Mouse (Mus musculus) kidney, postnatal 0 days (tissue): ENCODE measurements around the gene Gpx7. TPM values are rescaled to one million over a fixed set of nuclear protein-coding genes. Genes with fewer than 3 reads are reported as not detected.

Experiments used
- ATAC-seq: fragments of 200-750 bp; cut with Nextera tagmentation; replicated peaks from 2 replicates; pipeline ENCODE4 v1.8.0; 2017; ENCODE audit warnings: low read depth, moderate number of reproducible peaks, moderate TSS enrichment, moderate library complexity; ENCODE audit not compliant: low FRiP score
- DNase-seq: peaks from one replicate; pipeline ENCODE4 v3.0.0-alpha.2; 2016; ENCODE audit warnings: low spot score
- H3K27ac ChIP-seq: fragments of 300-500 bp; sonication (generic); 2 replicates; pipeline ENCODE4 v1.5.1; 2014; ENCODE audit warnings: mild to moderate bottlenecking
- H3K27me3 ChIP-seq: fragments of 300-500 bp; sonication (generic); 2 replicates; pipeline ENCODE4 v1.6.1; 2014; ENCODE audit warnings: low read length, mixed read lengths; ENCODE audit not compliant: insufficient read depth
- H3K36me3 ChIP-seq: fragments of 300-500 bp; sonication (generic); 2 replicates; pipeline ENCODE4 v1.6.1; 2014; ENCODE audit warnings: low read length, mixed read lengths; ENCODE audit not compliant: insufficient read depth
- H3K4me1 ChIP-seq: fragments of 300-500 bp; sonication (generic); replicated peaks from 2 replicates; pipeline ENCODE4 v1.6.1; 2014; ENCODE audit warnings: antibody characterized with exemption, low read length, mixed read lengths; ENCODE audit not compliant: insufficient read depth
- H3K4me2 ChIP-seq: fragments of 300-500 bp; sonication (generic); 2 replicates; pipeline ENCODE4 v1.6.1; 2014; ENCODE audit warnings: mild to moderate bottlenecking, low read length, moderate library complexity, mixed read lengths
- H3K4me3 ChIP-seq: fragments of 300-500 bp; sonication (generic); replicated peaks from 2 replicates; pipeline ENCODE4 v1.5.1; 2014; ENCODE audit warnings: low read depth, low read length
- H3K9ac ChIP-seq: fragments of 300-500 bp; sonication (generic); 2 replicates; pipeline ENCODE4 v1.6.1; 2014; ENCODE audit warnings: low read depth, low read length
- H3K9me3 ChIP-seq: fragments of 300-500 bp; sonication (generic); replicated peaks from 2 replicates; pipeline ENCODE4 v1.6.1; 2016; ENCODE audit warnings: low read length, inconsistent platforms, mixed read lengths
- CTCF ChIP-seq: IDR thresholded peaks from 2 replicates; pipeline ENCODE4 v1.5.1; 2016; ENCODE audit warnings: antibody characterized with exemption, low read depth, mild to moderate bottlenecking, moderate library complexity
- WGBS: fragments of 180-500 bp; shearing (Covaris S2); extraction: QIAGEN DNeasy Blood & Tissue Kit; methylation state at CpG from one replicate; pipeline ENCODE4 v1.1.7; 2014; 5-methylcytosine and 5-hydroxymethylcytosine counted together
- polyA plus RNA-seq: library from polyadenylated mRNA; unstranded; fragments of >200 nt; fragmentation: Nextera tagmentation; extraction: Ambion mirVana; gene quantifications from 2 replicates; pipeline ENCODE4 v1.2.1, GENCODE M21; 2015

The Gpx7 gene
- polyA plus RNA-seq, 1 experiment from 2014 or later: 60.4 TPM

GRCm38 (mm10) chr4:108370409-108370808, 36.4 kb downstream of the Gpx7 start:
- Histone ChIP-seq H3K4me3 (no peak overlapping the region), H3K36me3 (no peaks in the 10 kb centered on the region), H3K27me3 (no peaks in the 10 kb centered on the region), H3K9me3 (no peaks in the 10 kb centered on the region), H3K4me1 (no peaks in the 10 kb centered on the region), H3K4me2 (no peak overlapping the region), H3K9ac (no peak overlapping the region), H3K27ac (no peak overlapping the region)
- no peak for ATAC-seq
- no peak for DNase-seq
- no peak for TF ChIP-seq CTCF
- 70% methylated on average over 4 of the region's 4 CpGs for WGBS

- ATAC-seq: 0 out of 2 replicates have a peak, but pooled peaks have one; percentile 57
- peak; percentile 20 for DNase-seq
These were observed 37.5 kb downstream of the Gpx7 start for GRCm38 (mm10) chr4:108369254-108369653.

GRCm38 (mm10) chr4:108364111-108364476, 42.7 kb downstream of the Gpx7 start:
- no peaks in the 10 kb centered on the region for H3K27me3 ChIP-seq
- ATAC-seq (no peak), DNase-seq (no peak)
- H3K9ac ChIP-seq: no peak overlapping the region
- H3K27ac ChIP-seq: peak overlapping the region; percentile 78; the same call in 1 of the 2 replicates
- H3K4me3 ChIP-seq: no peak overlapping the region
- no peaks in the 10 kb centered on the region for H3K9me3 ChIP-seq
- peaks cover 11% of the 10 kb centered on the region; the same call in 1 of the 2 replicates for H3K4me1 ChIP-seq
- 17% methylated on average over 5 of the region's 5 CpGs for WGBS
- no peaks in the 10 kb centered on the region for H3K36me3 ChIP-seq
- no peak overlapping the region for H3K4me2 ChIP-seq
- TF ChIP-seq CTCF: no peak

More at GRCm38 (mm10) chr4:108369254-108369653, 37.5 kb downstream of the Gpx7 start:
- Histone ChIP-seq H3K9ac (no peak overlapping the region), H3K27me3 (no peaks in the 10 kb centered on the region), H3K27ac (no peak overlapping the region), H3K4me3 (no peak overlapping the region), H3K9me3 (no peaks in the 10 kb centered on the region), H3K4me1 (no peaks in the 10 kb centered on the region), H3K36me3 (no peaks in the 10 kb centered on the region), H3K4me2 (no peak overlapping the region)
- 0 out of 2 replicates have a peak, but pooled peaks have one; percentile 10 for TF ChIP-seq CTCF
- 21% methylated on average over 5 of the region's 5 CpGs for WGBS

- no peaks in the 10 kb centered on the region for H3K9me3 ChIP-seq
- WGBS: 17% methylated on average over 7 of the region's 7 CpGs
- H3K4me1 ChIP-seq: peaks cover 11% of the 10 kb centered on the region; the same call in 1 of the 2 replicates
- peak overlapping the region; percentile 78 for H3K27ac ChIP-seq
- H3K27me3 ChIP-seq: no peaks in the 10 kb centered on the region
- no peak overlapping the region for H3K4me3 ChIP-seq
- H3K9ac ChIP-seq: no peak overlapping the region
- peak overlapping the region; percentile 34; the same call in 1 of the 2 replicates for H3K4me2 ChIP-seq
- no peaks in the 10 kb centered on the region for H3K36me3 ChIP-seq
- DNase-seq (peak; percentile 88), ATAC-seq (no peak)
- TF ChIP-seq CTCF: no peak
These were observed 43.2 kb downstream of the Gpx7 start for GRCm38 (mm10) chr4:108363355-108364110.

- Histone ChIP-seq H3K9me3 (no peaks in the 10 kb centered on the region), H3K4me1 (peaks cover 11% of the 10 kb centered on the region; the same call in 1 of the 2 replicates), H3K9ac (no peak overlapping the region), H3K36me3 (no peaks in the 10 kb centered on the region), H3K27ac (peak overlapping the region; percentile 78), H3K27me3 (no peaks in the 10 kb centered on the region), H3K4me3 (no peak overlapping the region), H3K4me2 (peak overlapping the region; percentile 34)
- WGBS: 5% methylated on average over 18 of the region's 18 CpGs
- peak; percentile 87 for DNase-seq
- no peak for TF ChIP-seq CTCF
- peak; percentile 89 for ATAC-seq
These were observed 44.2 kb downstream of the Gpx7 start for GRCm38 (mm10) chr4:108362321-108363261.
